Mouse (Mus musculus) forebrain, embryonic 16.5 days (tissue): ENCODE measurements around the gene Cyfip2. TPM values are rescaled to one million over a fixed set of nuclear protein-coding genes. Genes with fewer than 3 reads are reported as not detected.

Source experiments
- microRNA-seq: library from miRNA; unstranded; fragments of <30 nt; microRNA quantifications from one replicate; pipeline ENCODE4, GENCODE M21; 2017
- polyA plus RNA-seq: library from polyadenylated mRNA; unstranded; fragments of >200 nt; fragmentation: Nextera tagmentation; extraction: Ambion mirVana; gene quantifications from 2 replicates; pipeline ENCODE4 v1.2.1, GENCODE M21; 2015

Cyfip2 gene
- polyA plus RNA-seq, 1 experiment from 2014 or later, result 88.4 TPM

Small RNAs within 50 kb of the gene (microRNA-seq; reads per million reads assigned to microRNA genes)
- gene Mir7239, result not detected

Other genes starting within 250 kb of the Cyfip2 start
- gene Nipal4, start 146.4 kb downstream of the Cyfip2 start, polyA plus RNA-seq, result 0.11 and 0.29 TPM in 2 replicates
- 3.2 and 5.3 TPM in 2 replicates for gene Fndc9, start 77.3 kb downstream of the Cyfip2 start, polyA plus RNA-seq
- gene Itk, start 76.7 kb upstream of the Cyfip2 start, polyA plus RNA-seq, result not detected in 2 replicates
- gene Fam71b, start 83.7 kb upstream of the Cyfip2 start, polyA plus RNA-seq, result not detected in 2 replicates
- gene Med7, start 124.1 kb upstream of the Cyfip2 start, polyA plus RNA-seq, result 73.1 and 88.4 TPM in 2 replicates
- 0.15 and 0.34 TPM in 2 replicates for gene Havcr2, start 142.1 kb upstream of the Cyfip2 start, polyA plus RNA-seq
- gene Gm12169, start 211.4 kb upstream of the Cyfip2 start, polyA plus RNA-seq, result not detected in 2 replicates